In genomic region chr5:64738096-64738780, GRCm38 (mm10) we compare ENCODE assay signal across 9 mouse cellular contexts.
DNase-seq lines count a peak whose midpoint lies in the region; ATAC-seq lines count a peak whose summit lies in the region.
"Had no signal": no experiment of that assay in that cellular context is flagged by ENCODE, and none has a peak within 500 bp of the region (broad histone marks: within the 10 kb centered on the region; RNA-seq: fewer than 3 reads in every experiment).

No protein-coding gene starts in this region.

- ATAC-seq in kidney, embryonic 15.5 days (replicated peaks; ENCODE audit: low FRiP score): no peak
- ATAC-seq in embryonic facial prominence, embryonic 13.5 days (ENCODE audit: insufficient number of reproducible peaks, insufficient read depth, low FRiP score, low TSS enrichment, low read depth): 0 out of 2 replicates have a peak, but pooled peaks have one; percentile 13
- ATAC-seq in intestine, embryonic 14.5 days (replicated peaks; ENCODE audit: low FRiP score, low TSS enrichment, low read depth): no peak
- ATAC-seq in neural tube, embryonic 14.5 days (ENCODE audit: low read depth): no peak

- peak overlapping the region; percentile 7; the same call in 1 of the 2 replicates for H3K4me3 ChIP-seq in kidney, embryonic 15.5 days (replicated peaks)
- no peak overlapping the region for H3K4me3 ChIP-seq in embryonic facial prominence, embryonic 13.5 days
- no peak overlapping the region for H3K4me3 ChIP-seq in intestine, embryonic 14.5 days (ENCODE audit: low read depth, low read length)
- no peak overlapping the region for H3K4me3 ChIP-seq in neural tube, embryonic 14.5 days (ENCODE audit: low read depth, low read length)

- DNase-seq in kidney, adult 9 months: no peak
- peak; percentile 57 for DNase-seq in intestine, embryonic 14.5 days (ENCODE audit: low spot score)
- DNase-seq in adrenal gland, postnatal 10 days: no peak
- DNase-seq in frontal cortex, postnatal 36 days (ENCODE audit: low spot score in 2 of 2): no peak
- DNase-seq in lung, postnatal 14 days: no peak
- DNase-seq: cerebellum, adult 9-10 months had no signal

- 11% methylated on average over 11 of the region's 11 CpGs for WGBS in kidney, embryonic 15.5 days
- 16% methylated on average over 11 of the region's 11 CpGs for WGBS in embryonic facial prominence, embryonic 13.5 days
- 26% methylated on average over 11 of the region's 11 CpGs for WGBS in intestine, embryonic 14.5 days
- WGBS in neural tube, embryonic 14.5 days: 12% methylated on average over 11 of the region's 11 CpGs

- H3K4me1 ChIP-seq in kidney, embryonic 15.5 days: peaks cover 27% of the 10 kb centered on the region
- peaks cover 30% of the 10 kb centered on the region for H3K4me1 ChIP-seq in embryonic facial prominence, embryonic 13.5 days
- peaks cover 27% of the 10 kb centered on the region for H3K4me1 ChIP-seq in intestine, embryonic 14.5 days (replicated peaks; ENCODE audit: control insufficient read depth, insufficient read depth, low read length)
- H3K4me1 ChIP-seq in neural tube, embryonic 14.5 days (ENCODE audit: control insufficient read depth, insufficient read depth, low read length): peaks cover 7% of the 10 kb centered on the region; the same call in 1 of the 2 replicates

- peak overlapping the region; percentile 4; the same call in 1 of the 2 replicates for H3K9ac ChIP-seq in kidney, embryonic 15.5 days
- 0 out of 2 replicates have a peak overlapping the region, but pooled peaks have one; percentile 17 for H3K9ac ChIP-seq in embryonic facial prominence, embryonic 13.5 days
- no peak overlapping the region for H3K9ac ChIP-seq in intestine, embryonic 14.5 days (ENCODE audit: low read length)
- H3K9ac ChIP-seq in neural tube, embryonic 14.5 days (replicated peaks; ENCODE audit: low read depth, low read length): 0 out of 2 replicates have a peak overlapping the region, but pooled peaks have one; percentile 7

- H3K27me3 ChIP-seq in kidney, embryonic 15.5 days: no peaks in the 10 kb centered on the region
- no peaks in the 10 kb centered on the region for H3K27me3 ChIP-seq in embryonic facial prominence, embryonic 13.5 days
- no peaks in the 10 kb centered on the region for H3K27me3 ChIP-seq in intestine, embryonic 14.5 days (replicated peaks; ENCODE audit: control insufficient read depth, insufficient read depth, low read length)
- no peaks in the 10 kb centered on the region for H3K27me3 ChIP-seq in neural tube, embryonic 14.5 days (ENCODE audit: control insufficient read depth, insufficient read depth, low read length)

- H3K4me2 ChIP-seq in kidney, embryonic 15.5 days: peak overlapping the region; percentile 46
- H3K4me2 ChIP-seq in embryonic facial prominence, embryonic 13.5 days: peak overlapping the region; percentile 26
- H3K4me2 ChIP-seq in intestine, embryonic 14.5 days (ENCODE audit: low read length): peak overlapping the region; percentile 22
- H3K4me2 ChIP-seq in neural tube, embryonic 14.5 days (ENCODE audit: low read depth, low read length): peak overlapping the region; percentile 26; the same call in 1 of the 2 replicates

- peak overlapping the region; percentile 88 for H3K27ac ChIP-seq in kidney, embryonic 15.5 days
- H3K27ac ChIP-seq in embryonic facial prominence, embryonic 13.5 days: peak overlapping the region; percentile 51
- peak overlapping the region; percentile 39; the same call in 1 of the 2 replicates for H3K27ac ChIP-seq in intestine, embryonic 14.5 days (ENCODE audit: low read depth)
- H3K27ac ChIP-seq in neural tube, embryonic 14.5 days (ENCODE audit: low read depth, low read length): no peak overlapping the region

- no peaks in the 10 kb centered on the region for H3K9me3 ChIP-seq in kidney, embryonic 15.5 days (replicated peaks)
- no peaks in the 10 kb centered on the region for H3K9me3 ChIP-seq in embryonic facial prominence, embryonic 13.5 days
- no peaks in the 10 kb centered on the region for H3K9me3 ChIP-seq in intestine, embryonic 14.5 days (ENCODE audit: control insufficient read depth, low read length)
- H3K9me3 ChIP-seq in neural tube, embryonic 14.5 days (ENCODE audit: control insufficient read depth, low read length): no peaks in the 10 kb centered on the region

- no peaks in the 10 kb centered on the region for H3K36me3 ChIP-seq in kidney, embryonic 15.5 days
- no peaks in the 10 kb centered on the region for H3K36me3 ChIP-seq in embryonic facial prominence, embryonic 13.5 days
- no peaks in the 10 kb centered on the region for H3K36me3 ChIP-seq in intestine, embryonic 14.5 days (ENCODE audit: control insufficient read depth, insufficient read depth, low read length)
- H3K36me3 ChIP-seq in neural tube, embryonic 14.5 days (ENCODE audit: control insufficient read depth, insufficient read depth, low read length): no peaks in the 10 kb centered on the region
